Mouse (Mus musculus) gastrocnemius, postnatal 25 days (tissue): ENCODE results near the gene AV320801. TPM values are rescaled to one million over a fixed set of nuclear protein-coding genes. Genes with fewer than 3 reads are reported as not detected.
"Not testable (repeated sequence)": the region's sequence is repeated elsewhere in the genome, so short reads cannot be mapped to it uniquely, and the experiment has no call there.

ENCODE experiments used
- DNase-seq: peaks from one replicate; pipeline ENCODE4 v3.0.0; 2022
- long read RNA-seq, 2 experiments: library from polyadenylated mRNA; stranded (forward); transcript quantifications; one replicate each; pipeline ENCODE4 v2.0.0; 2021
- total RNA-seq, 2 experiments: library from RNA; stranded (reverse); gene quantifications; 1 replicate in 1 of 2; 2 replicates in 1 of 2; pipeline ENCODE4 v1.2.3; 2021

AV320801 gene
- not detected for total RNA-seq
- long read RNA-seq, experiment 1 = 0 reads
- long read RNA-seq, experiment 2 = 0 reads

DNA sequence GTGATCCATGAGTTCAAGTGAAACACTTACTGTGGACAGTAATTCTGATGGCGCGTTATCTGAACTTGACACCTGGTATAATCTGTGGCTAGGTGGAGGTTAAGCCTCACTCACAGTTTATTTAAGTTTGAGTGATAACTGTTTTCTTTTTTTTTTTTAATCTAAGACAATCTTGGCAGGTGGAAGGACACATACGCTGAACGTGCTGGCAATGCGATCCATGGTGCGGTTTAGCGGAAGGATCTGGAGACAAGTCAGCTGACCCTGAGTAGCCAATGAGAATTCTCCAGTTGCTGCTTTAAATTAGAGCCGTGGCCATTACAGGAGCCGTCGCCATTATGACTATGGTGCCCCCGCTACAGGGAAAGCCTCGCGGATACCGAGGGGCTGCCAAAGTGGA is at the start of gene AV320801:
Gene AV320801 (plus strand): TSS at position 301 of the 400 bp plus-strand sequence.
- DNase-seq = not testable (repeated sequence)

GRCm38 (mm10) chrX:135464160-135464559 is 30.2 kb upstream of the AV320801 start:
- not testable (repeated sequence) for DNase-seq

DNA sequence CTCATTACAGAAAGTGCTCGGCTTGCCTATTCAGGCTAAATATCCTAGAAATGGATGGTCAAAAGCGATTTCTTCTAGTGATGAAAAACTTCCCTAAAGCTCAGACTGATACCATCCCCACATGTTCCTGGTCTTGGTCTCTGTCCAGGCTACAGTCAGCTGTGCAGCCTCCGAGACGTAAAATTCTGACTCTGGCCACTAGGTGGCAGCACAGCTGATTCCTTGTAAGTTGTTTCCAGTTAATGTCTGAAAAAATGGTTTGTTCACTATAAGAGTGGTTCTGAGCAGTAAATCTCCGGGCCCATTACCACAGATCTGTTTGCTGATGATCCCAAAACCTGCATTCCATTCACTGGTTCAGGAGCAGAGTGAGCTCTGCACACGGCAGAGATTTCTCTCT is 12.5 kb upstream of the AV320801 start:
- not testable (repeated sequence) for DNase-seq

- not testable (repeated sequence) for DNase-seq
Measured at GRCm38 (mm10) chrX:135483183-135483582, 11.2 kb upstream of the AV320801 start.

Other genes starting within 250 kb of the AV320801 start
- not detected for gene Pramel3, start 192.3 kb upstream of the AV320801 start, total RNA-seq
- gene Gm5128, start 121.3 kb upstream of the AV320801 start, total RNA-seq = not detected
- gene Gm7903, start 60.8 kb upstream of the AV320801 start, total RNA-seq = not detected
- not detected for gene Nxf7, start 104.2 kb downstream of the AV320801 start, total RNA-seq
- gene Prame, start 133.1 kb downstream of the AV320801 start, total RNA-seq = not detected
- not detected for gene Tcp11x2, start 199.2 kb downstream of the AV320801 start, total RNA-seq
- not detected for gene Tmsb15a, start 230.7 kb downstream of the AV320801 start, total RNA-seq
- gene Armcx5, start 248.1 kb downstream of the AV320801 start, total RNA-seq = 1 to 10 TPM; 2.5 to 3.2 TPM
- gene Gprasp1, start 248.1 kb downstream of the AV320801 start, total RNA-seq = 10 to 100 TPM; 15.9 to 16.8 TPM